Mouse (Mus musculus) MEL (cell line): Measurements from ENCODE around the gene Dnajb14. TPM values are rescaled to one million over a fixed set of nuclear protein-coding genes. Genes with fewer than 3 reads are reported as not detected.

Experiments
- DNase-seq: peaks from one replicate; pipeline ENCODE4 v3.0.0; 2011; ENCODE audit warnings: low read depth, low spot score
- H3K27ac ChIP-seq: 2 replicates; pipeline ENCODE4 v1.5.1; 2012; ENCODE audit warnings: low read depth, mild to moderate bottlenecking, control low read depth, low read length, moderate library complexity; ENCODE audit not compliant: control insufficient read depth
- H3K27me3 ChIP-seq, 2 experiments: fragments of 150-350 bp in 1 of 2; sonication (generic) in 1 of 2; 2 replicates each; pipeline ENCODE4 v1.6.1; 2012; ENCODE audit warnings: low read length in 2 of 2, mild to moderate bottlenecking in 2 of 2, improper control_type of control experiment in 1 of 2, moderate library complexity in 1 of 2; ENCODE audit not compliant: insufficient read depth in 2 of 2, control insufficient read depth in 1 of 2
- H3K36me3 ChIP-seq, 2 experiments: 2 replicates each; pipeline ENCODE4 v1.6.1; 2012 to 2014; ENCODE audit warnings: low read length in 2 of 2, improper control_type of control experiment in 1 of 2, inconsistent platforms in 1 of 2, mild to moderate bottlenecking in 1 of 2; ENCODE audit not compliant: insufficient read depth in 2 of 2, control insufficient read depth in 1 of 2
- H3K4me1 ChIP-seq, 2 experiments: fragments of 150-350 bp in 1 of 2; sonication (generic) in 1 of 2; 2 replicates each; pipeline ENCODE4 v1.6.1; 2012; ENCODE audit warnings: low read length in 2 of 2, improper control_type of control experiment in 1 of 2, mild to moderate bottlenecking in 1 of 2; ENCODE audit not compliant: insufficient read depth in 2 of 2, control insufficient read depth in 1 of 2
- H3K4me3 ChIP-seq, 2 experiments: fragments of 150-350 bp in 1 of 2; sonication (generic) in 1 of 2; 2 replicates each; pipeline ENCODE4 v1.5.1; 2012; ENCODE audit warnings: low read depth in 2 of 2, low read length in 2 of 2, mild to moderate bottlenecking in 2 of 2, moderate library complexity in 2 of 2, control low read depth in 1 of 2, improper control_type of control experiment in 1 of 2; ENCODE audit not compliant: control insufficient read depth in 1 of 2, insufficient read depth in 1 of 2
- H3K79me2 ChIP-seq: 2 replicates; pipeline ENCODE4 v1.6.1; 2012; ENCODE audit warnings: mild to moderate bottlenecking, low read length, moderate library complexity; ENCODE audit not compliant: control insufficient read depth, poor library complexity, insufficient read depth
- H3K9ac ChIP-seq: 2 replicates; pipeline ENCODE4 v1.6.1; 2012; ENCODE audit warnings: low read depth, mild to moderate bottlenecking, control low read depth, low read length, moderate library complexity; ENCODE audit not compliant: control insufficient read depth, poor library complexity, severe bottlenecking
- H3K9me3 ChIP-seq: fragments of 150-350 bp; sonication (generic); replicated peaks from 2 replicates; pipeline ENCODE4 v1.6.1; 2012; ENCODE audit warnings: mild to moderate bottlenecking, low read length, improper control_type of control experiment, moderate library complexity; ENCODE audit not compliant: insufficient read depth
- CHD1 ChIP-seq: IDR thresholded peaks from 2 replicates; pipeline ENCODE4 v1.6.1; 2012; ENCODE audit warnings: low read depth, mild to moderate bottlenecking, inconsistent platforms, low read length, improper control_type of control experiment
- CHD2 ChIP-seq: IDR thresholded peaks from 2 replicates; pipeline ENCODE4 v1.6.1; 2011; ENCODE audit warnings: low read length, improper control_type of control experiment
- CTCF ChIP-seq, 3 experiments: IDR thresholded peaks in 2 of 3; conservative IDR thresholded peaks in 1 of 3; 2 replicates each; pipeline ENCODE4 v1.5.1; 2011 to 2012; ENCODE audit warnings: low read length in 3 of 3, low read depth in 2 of 3, mild to moderate bottlenecking in 2 of 3, improper control_type of control experiment in 1 of 3, inconsistent platforms in 1 of 3, mixed read lengths in 1 of 3, moderate library complexity in 1 of 3; ENCODE audit not compliant: control insufficient read depth in 1 of 3, insufficient read depth in 1 of 3, poor library complexity in 1 of 3, severe bottlenecking in 1 of 3
- E2F4 ChIP-seq: IDR thresholded peaks from 2 replicates; pipeline ENCODE4 v1.6.1; 2011; ENCODE audit warnings: low read depth, low read length, improper control_type of control experiment, borderline replicate concordance
- GATA1 ChIP-seq: IDR thresholded peaks from 2 replicates; pipeline ENCODE4 v1.6.1; 2011; ENCODE audit warnings: low read depth, low read length, improper control_type of control experiment
- HCFC1 ChIP-seq: IDR thresholded peaks from 2 replicates; pipeline ENCODE4 v1.6.1; 2012; ENCODE audit warnings: low read depth, mild to moderate bottlenecking, inconsistent platforms, low read length, improper control_type of control experiment, moderate library complexity
- KAT2A ChIP-seq: conservative IDR thresholded peaks from 2 replicates; pipeline ENCODE4 v1.6.1; 2012; ENCODE audit warnings: low read depth, low read length, improper control_type of control experiment, inconsistent platforms
- MXI1 ChIP-seq: IDR thresholded peaks from 2 replicates; pipeline ENCODE4 v1.6.1; 2011; ENCODE audit warnings: mild to moderate bottlenecking, low read depth, low read length, improper control_type of control experiment
- NELFE ChIP-seq: IDR thresholded peaks from 2 replicates; pipeline ENCODE4 v1.6.1; 2011; ENCODE audit warnings: low read depth, low read length, improper control_type of control experiment
- NRF1 ChIP-seq: IDR thresholded peaks from 2 replicates; pipeline ENCODE4 v1.6.1; 2014; ENCODE audit warnings: low read depth, mild to moderate bottlenecking, inconsistent platforms, low read length, improper control_type of control experiment, moderate library complexity; ENCODE audit not compliant: poor library complexity, insufficient read depth, severe bottlenecking
- RAD21 ChIP-seq: IDR thresholded peaks from 2 replicates; pipeline ENCODE4 v1.6.1; 2011; ENCODE audit warnings: mild to moderate bottlenecking, low read depth, low read length, improper control_type of control experiment
- SMC3 ChIP-seq: IDR thresholded peaks from 2 replicates; pipeline ENCODE4 v1.6.1; 2011; ENCODE audit warnings: low read depth, low read length, improper control_type of control experiment
- TCF12 ChIP-seq: IDR thresholded peaks from 2 replicates; pipeline ENCODE4 v1.6.1; 2014; ENCODE audit warnings: low read depth, mild to moderate bottlenecking, inconsistent platforms, low read length, improper control_type of control experiment, moderate library complexity
- ZMIZ1 ChIP-seq: IDR thresholded peaks from 2 replicates; pipeline ENCODE4 v1.6.1; 2012; ENCODE audit warnings: low read depth, mild to moderate bottlenecking, inconsistent platforms, low read length, improper control_type of control experiment, moderate library complexity
- polyA plus RNA-seq, 2 experiments: library from polyadenylated mRNA; stranded (reverse) in 1 of 2; unstranded in 1 of 2; fragments of >175 nt in 1 of 2; fragments of >200 nt in 1 of 2; gene quantifications; 2 replicates each; pipeline versions ENCODE4 v1.2.1 to v1.2.4; 2012; ENCODE audit warnings: low replicate concordance in 2 of 2, low read depth in 1 of 2; ENCODE audit not compliant: insufficient read length in 2 of 2, insufficient read depth in 1 of 2, missing spikeins in 1 of 2
- total RNA-seq: library from RNA; depleted of rRNA; stranded (reverse); fragments of 300-350 nt; gene quantifications from 2 replicates; pipeline ENCODE4 v1.2.3, GENCODE M21; 2012

Gene Dnajb14
- total and polyA plus RNA-seq, 3 experiments, result 4.2 to 6.1 TPM; not detected in 1

GRCm38 (mm10) chr3:137892118-137892517 is 24.6 kb downstream of the Dnajb14 start:
- H3K36me3 ChIP-seq, result peaks cover 2 to 5% of the 10 kb centered on the region in 2 experiments
- H3K79me2 ChIP-seq, result no peaks in the 10 kb centered on the region
- no peak overlapping the region for H3K9ac ChIP-seq
- H3K27ac ChIP-seq, result no peak overlapping the region
- DNase-seq, result no peak
- H3K9me3 ChIP-seq, result no peaks in the 10 kb centered on the region
- H3K4me3 ChIP-seq, result no peak overlapping the region
- no peak for TF ChIP-seq KAT2A
- no peak for TF ChIP-seq NRF1
- TF ChIP-seq E2F4, result no peak
- TF ChIP-seq NELFE, result no peak
- TF ChIP-seq ZMIZ1, result no peak
- TF ChIP-seq CHD2, result no peak
- TF ChIP-seq TCF12, result no peak
- no peak for TF ChIP-seq CHD1
- H3K4me1 ChIP-seq, result peaks cover 3 to 13% of the 10 kb centered on the region in 2 experiments
- no peaks in the 10 kb centered on the region for H3K27me3 ChIP-seq

DNA sequence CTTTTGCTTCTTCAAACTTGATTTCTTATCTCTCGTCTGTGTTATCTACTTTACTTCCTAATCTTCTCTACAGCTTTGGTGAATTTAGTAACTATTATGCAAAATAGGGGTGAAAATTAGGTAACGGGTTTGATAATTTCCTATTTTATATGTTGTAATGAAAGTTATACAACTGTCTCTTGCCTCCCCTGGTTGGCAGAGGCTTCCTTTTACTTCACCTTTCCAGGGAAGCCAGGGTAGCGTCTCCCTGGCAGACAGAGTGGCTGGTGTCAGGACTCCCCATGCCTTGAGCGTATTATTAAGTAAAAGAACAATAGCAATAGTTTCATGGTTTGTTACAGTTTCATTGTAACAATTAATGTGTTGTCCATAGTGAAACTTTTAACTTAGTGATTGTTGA is 26.3 kb downstream of the Dnajb14 start:
- Histone ChIP-seq H3K4me1 (peaks cover 7 to 26% of the 10 kb centered on the region in 2 experiments), H3K9me3 (no peaks in the 10 kb centered on the region), H3K27me3 (no peaks in the 10 kb centered on the region), H3K9ac (no peak overlapping the region), H3K27ac (no peak overlapping the region), H3K4me3 (no peak overlapping the region)
- no peak for DNase-seq
- 0 out of 2 replicates have a peak, but pooled peaks have one; percentile 7 for TF ChIP-seq GATA1
- TF ChIP-seq HCFC1, result no peak
- TF ChIP-seq, all 39 proteins: peak for 1
- no peaks in the 10 kb centered on the region for H3K79me2 ChIP-seq
- peaks cover 2 to 15% of the 10 kb centered on the region in 2 experiments; a peak in 3 of 4 replicates for H3K36me3 ChIP-seq

GRCm38 (mm10) chr3:137895196-137895595 is 27.7 kb downstream of the Dnajb14 start:
- DNase-seq, result peak; percentile 36
- Histone ChIP-seq H3K27ac (no peak overlapping the region), H3K79me2 (no peaks in the 10 kb centered on the region), H3K36me3 (peaks cover 2 to 15% of the 10 kb centered on the region in 2 experiments; a peak in 3 of 4 replicates), H3K4me1 (peaks cover 7 to 26% of the 10 kb centered on the region in 2 experiments), H3K27me3 (no peaks in the 10 kb centered on the region), H3K4me3 (no peak overlapping the region), H3K9ac (no peak overlapping the region), H3K9me3 (no peaks in the 10 kb centered on the region)
- TF ChIP-seq RAD21 (peak; percentile 17; the same call in 1 of the 2 replicates), CTCF (IDR thresholded peaks at IDR 0.05 in 2 of 3, conservative IDR thresholded peaks at IDR 0.05 in 1 of 3; ENCODE audit: control insufficient read depth in 1 of 3, insufficient read depth in 1 of 3, low read depth in 2 of 3, low read length in 3 of 3, poor library complexity in 1 of 3, severe bottlenecking in 1 of 3) (peak; percentile 18 to 34 (median 34); a peak in 2 of 6 replicates), CHD1 (no peak), MXI1 (no peak), SMC3 (peak; percentile 19; the same call in 1 of the 2 replicates)
